Mouse (Mus musculus): ENCODE data around the gene Pacsin2.
"Not testable (repeated sequence)": the region's sequence is repeated elsewhere in the genome, so short reads cannot be mapped to it uniquely, and the experiment has no call there.

The Pacsin2 gene

GRCm38 (mm10) chr15:83419562-83419961, 44.8 kb downstream of the Pacsin2 start:
- DNase-seq, result no peak

DNA sequence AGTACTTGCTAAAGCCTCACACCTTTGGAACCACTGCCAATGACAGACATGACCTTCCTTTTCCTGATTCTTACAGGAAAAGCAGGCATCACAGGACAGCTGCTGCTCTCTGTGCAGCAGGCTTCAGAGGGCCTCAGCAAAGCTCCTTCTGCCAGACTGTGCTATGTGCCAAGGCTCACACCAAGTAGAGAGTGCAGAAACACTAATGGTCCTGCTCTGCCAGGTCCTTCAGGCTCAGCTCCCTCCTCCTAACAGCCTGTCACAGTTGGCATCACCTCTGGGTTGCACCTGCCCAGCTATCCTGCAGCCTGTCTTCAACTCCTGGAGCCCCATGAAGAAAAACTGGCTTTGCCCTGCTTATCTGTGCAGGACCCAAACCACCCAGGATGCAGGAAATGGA, 45.7 kb downstream of the Pacsin2 start:
- DNase-seq, result no peak

DNA sequence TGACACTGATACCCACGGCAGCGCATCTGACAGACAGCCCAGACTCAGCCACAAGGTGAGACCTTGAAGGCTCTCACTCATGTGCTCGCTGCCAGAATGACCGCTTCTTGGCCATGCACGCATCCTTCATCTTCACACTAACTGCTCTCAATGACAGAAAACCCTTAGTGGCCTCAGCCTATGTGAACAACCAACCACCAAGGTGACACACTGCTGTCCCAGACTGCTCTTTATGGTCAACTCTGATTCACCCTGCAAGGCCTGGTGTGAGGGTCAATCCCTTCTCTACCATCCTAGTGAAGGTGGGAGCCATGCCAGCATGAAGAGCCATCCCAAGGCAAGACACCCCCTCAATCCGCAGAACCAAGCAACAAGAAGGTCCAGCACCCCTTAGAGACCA, 46.5 kb downstream of the Pacsin2 start:
- DNase-seq, result no peak

GRCm38 (mm10) chr15:83417407-83417806, 47.0 kb downstream of the Pacsin2 start:
- DNase-seq, result no peak

- DNase-seq, result no peak
Measured at GRCm38 (mm10) chr15:83415391-83415790, 49.0 kb downstream of the Pacsin2 start.

DNA sequence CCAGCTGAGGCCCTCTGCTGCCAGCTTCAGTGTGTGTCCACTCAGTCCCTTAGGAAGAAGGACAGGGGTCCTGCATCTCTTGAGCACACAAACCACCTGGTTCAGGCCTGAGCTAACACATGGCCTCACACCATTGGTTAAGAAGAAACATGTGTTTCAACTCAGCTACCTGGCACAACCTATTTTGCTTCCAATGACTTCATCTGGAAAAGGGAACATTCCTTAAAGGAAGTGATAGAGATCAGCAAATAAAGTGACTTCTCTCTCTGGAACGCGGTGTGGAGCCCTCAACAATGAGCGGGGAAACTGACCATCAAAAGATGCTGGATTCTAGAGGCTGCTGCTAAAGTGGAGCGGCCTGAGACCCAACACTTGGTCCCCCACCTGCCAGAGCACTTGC, 52.8 kb downstream of the Pacsin2 start:
- no peak for DNase-seq

GRCm38 (mm10) chr15:83410735-83411134, 53.7 kb downstream of the Pacsin2 start:
- DNase-seq, result no peak

- no peak for DNase-seq
Measured at GRCm38 (mm10) chr15:83410270-83410669, 54.1 kb downstream of the Pacsin2 start.

GRCm38 (mm10) chr15:83408692-83409442, 55.5 kb downstream of the Pacsin2 start:
- no peak for DNase-seq

DNA sequence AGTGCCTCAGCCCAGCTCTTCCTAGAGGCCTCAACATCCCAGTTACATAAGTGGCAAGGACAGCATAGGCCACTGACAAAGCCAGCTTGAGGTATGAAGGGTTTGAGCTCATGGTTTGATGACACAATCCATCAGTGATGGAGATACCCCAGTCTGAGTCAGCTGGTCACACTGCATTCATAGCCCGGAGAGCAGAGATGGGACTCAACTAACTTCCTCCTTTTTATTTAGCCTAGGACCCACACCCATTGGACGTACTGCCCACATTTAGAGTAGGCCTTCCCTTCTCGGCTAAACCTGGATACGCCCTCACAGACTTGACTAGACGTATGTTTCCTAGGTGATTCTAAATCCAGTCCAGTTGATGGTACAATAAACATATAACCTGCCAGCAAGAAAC, 56.2 kb downstream of the Pacsin2 start:
- DNase-seq, result no peak

DNA sequence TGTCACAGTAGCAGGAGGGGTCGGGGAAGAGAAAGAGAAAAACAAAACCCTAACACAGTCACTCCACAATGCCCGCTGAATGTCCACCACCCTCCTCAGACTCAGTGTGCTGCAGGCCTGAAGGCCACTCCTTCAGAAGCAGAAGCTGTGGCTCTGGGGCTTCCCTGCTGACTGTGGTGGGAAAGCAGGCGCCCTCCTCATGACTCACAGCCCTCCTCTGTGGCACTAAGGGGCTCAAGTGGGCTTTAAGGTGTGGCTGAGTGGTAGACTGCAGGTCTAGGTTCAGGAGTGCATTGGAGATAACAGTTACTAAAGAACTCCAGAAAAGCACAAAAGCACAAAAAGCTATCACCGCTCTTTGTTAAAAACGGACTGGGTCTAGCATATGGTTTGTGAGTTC, 56.9 kb downstream of the Pacsin2 start:
- DNase-seq, result no peak

GRCm38 (mm10) chr15:83405866-83406265, 58.5 kb downstream of the Pacsin2 start:
- not testable (repeated sequence) for DNase-seq

- DNase-seq, result no peak
Measured at GRCm38 (mm10) chr15:83404008-83404407, 60.4 kb downstream of the Pacsin2 start.

DNA sequence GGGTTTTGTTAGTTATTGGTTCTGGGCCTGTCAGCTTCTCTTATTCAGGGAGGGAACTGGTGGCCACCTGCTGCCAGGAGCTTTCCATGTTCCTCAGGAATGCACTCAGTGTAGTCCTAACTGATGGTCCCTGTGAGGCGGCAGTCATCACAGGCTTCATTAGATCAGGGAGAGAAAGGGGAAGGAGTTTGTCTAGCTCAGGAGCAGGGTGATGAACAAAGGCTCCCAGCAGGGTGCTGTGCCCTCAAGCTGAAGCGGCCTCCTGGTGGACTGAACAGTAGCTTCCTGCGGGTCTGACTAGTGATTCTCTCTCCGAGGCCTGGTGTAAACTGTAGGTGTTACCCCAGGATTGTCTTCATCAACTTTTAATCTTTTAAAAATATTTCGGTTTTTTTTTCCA, 61.4 kb downstream of the Pacsin2 start:
- no peak for DNase-seq

- DNase-seq, result no peak
Measured at GRCm38 (mm10) chr15:83392722-83393121, 71.7 kb downstream of the Pacsin2 start.

- DNase-seq, result no peak
Measured at GRCm38 (mm10) chr15:83387911-83388310, 76.5 kb downstream of the Pacsin2 start.

DNA sequence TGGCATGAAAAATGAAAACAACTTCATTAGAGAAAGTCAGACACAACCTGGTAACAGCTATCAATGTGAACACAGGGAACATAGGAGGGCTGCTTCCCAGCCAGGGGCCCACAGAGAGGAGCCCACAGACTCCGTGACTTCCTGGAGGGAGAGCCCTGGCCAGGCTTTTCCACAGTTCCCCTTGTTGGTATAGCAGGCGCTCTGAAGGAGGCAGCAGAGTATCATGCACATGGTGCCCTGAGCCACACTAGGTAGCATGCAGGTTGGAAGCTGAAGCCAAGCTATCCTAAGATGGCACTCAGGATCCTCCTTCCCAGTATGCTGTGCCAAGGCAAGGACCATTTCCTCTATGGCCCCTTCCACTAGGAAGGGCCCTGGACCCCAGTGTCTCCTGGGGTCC, 80.8 kb downstream of the Pacsin2 start:
- DNase-seq, result no peak

DNA sequence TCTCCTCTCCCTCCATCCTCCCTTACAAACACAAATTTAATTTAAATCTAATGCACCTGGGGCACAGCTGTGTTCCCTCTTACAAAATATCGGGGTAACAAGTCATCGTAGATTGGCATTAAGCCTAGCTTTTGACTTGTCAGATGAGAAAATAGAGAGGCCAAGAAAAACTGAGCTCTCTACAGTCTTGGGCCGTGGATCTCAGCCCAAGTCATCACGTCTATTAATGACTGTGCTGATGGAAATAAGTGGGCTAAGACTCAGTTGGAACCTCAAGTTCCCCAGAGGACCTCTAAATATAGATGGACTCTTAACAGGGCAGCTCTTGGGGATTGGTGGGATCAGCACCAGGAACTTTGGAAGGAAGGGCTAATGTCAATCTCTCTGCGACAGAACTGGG, 81.3 kb downstream of the Pacsin2 start:
- DNase-seq, result no peak

DNA sequence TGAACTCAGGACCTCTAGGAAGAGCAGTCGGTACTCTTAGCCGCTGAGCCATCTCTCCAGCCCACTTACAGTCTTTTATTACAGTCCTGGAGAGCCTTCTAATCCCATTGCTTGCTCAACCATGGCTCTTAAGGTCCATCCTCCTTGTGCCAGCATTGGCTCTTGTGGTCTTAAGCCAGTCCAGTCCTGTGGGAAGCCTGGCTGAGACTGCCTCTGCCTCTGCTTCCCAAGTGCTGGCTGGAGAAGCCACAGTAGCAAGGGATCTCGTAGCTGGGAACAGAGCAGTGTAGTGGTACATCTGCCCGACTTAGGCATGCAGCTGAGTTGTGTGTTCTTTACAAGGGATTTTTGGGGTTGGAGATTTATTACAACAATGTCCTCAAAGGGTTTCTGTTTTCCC, 81.9 kb downstream of the Pacsin2 start:
- no peak for DNase-seq

DNA sequence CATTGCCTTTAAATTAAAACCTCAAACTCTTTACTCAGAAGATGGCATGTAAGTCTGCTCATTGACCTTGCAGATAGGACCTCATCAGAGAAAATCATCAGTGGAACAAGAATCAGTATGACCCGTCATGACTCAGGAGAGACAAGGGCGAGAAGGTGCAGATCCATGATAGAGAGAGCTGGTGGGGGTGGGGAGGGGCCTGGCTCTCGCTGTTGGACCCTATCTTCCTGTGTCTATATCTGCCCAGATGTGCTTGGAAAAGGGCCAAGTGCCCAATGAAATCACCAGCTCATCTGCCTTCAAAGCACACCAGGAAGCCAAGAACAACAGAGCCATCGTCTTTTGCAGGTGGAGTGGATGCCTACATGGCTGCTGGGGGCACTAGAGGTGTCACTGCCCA, 87.3 kb downstream of the Pacsin2 start:
- no peak for DNase-seq

- peak; percentile 21 for DNase-seq
Measured at GRCm38 (mm10) chr15:83375136-83375535, 89.3 kb downstream of the Pacsin2 start.

GRCm38 (mm10) chr15:83374076-83374475, 90.3 kb downstream of the Pacsin2 start:
- DNase-seq, result no peak

- DNase-seq, result not testable (repeated sequence)
Measured at GRCm38 (mm10) chr15:83368702-83369101, 95.7 kb downstream of the Pacsin2 start.

GRCm38 (mm10) chr15:83368261-83368660, 96.1 kb downstream of the Pacsin2 start:
- DNase-seq, result no peak

DNA sequence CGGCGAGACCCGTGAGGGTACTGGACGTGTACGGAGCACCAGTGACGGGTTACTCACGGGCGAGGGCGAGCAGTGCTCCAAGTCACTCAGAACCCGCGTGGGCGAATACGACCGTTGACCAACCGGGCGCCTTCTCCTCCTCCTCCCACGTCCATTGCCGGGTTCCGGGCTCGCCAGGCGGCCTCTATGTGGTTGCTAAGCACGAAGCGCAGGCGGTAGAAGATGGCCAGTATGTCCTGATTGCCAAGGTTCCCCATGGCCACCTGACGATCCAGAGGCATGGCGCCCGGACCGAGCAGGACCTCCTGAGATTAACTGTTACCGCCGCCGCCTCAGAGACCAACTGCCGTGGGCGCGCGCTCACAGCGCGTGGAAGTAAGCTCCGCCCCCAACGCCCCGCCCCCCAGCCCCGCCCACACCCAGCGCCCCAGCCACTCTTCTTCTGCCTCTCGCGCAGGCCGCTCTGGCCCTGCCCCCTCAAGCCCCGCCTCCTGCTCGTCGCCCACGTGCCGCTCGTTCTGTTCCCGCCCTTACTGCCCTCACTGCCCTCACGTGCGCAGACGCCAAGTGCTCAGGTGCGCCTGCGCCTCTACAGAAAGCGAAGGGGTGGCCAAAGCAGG, 97.4 kb downstream of the Pacsin2 start:
- peak; percentile 65 for DNase-seq

Measured in cerebellum, adult 11-12 months (tissue).